Mouse (Mus musculus): Measurements from ENCODE around the gene Map4k2. TPM values are rescaled to one million over a fixed set of nuclear protein-coding genes. Genes with fewer than 3 reads are reported as not detected.

The Map4k2 gene
- total and polyA plus RNA-seq, 3 experiments: 8.0 to 22.3 TPM; not detected in 1

- Histone ChIP-seq H3K27me3 (ENCODE audit: control insufficient read depth in 1 of 2, insufficient read depth in 2 of 2, low read length in 2 of 2) (no peaks in the 10 kb centered on the region), H3K4me1 (ENCODE audit: control insufficient read depth in 1 of 2, insufficient read depth in 2 of 2, low read length in 2 of 2) (peaks cover 0 to 22% of the 10 kb centered on the region in 2 experiments; a peak in 3 of 4 replicates), H3K9ac (ENCODE audit: control insufficient read depth, low read depth, low read length, poor library complexity, severe bottlenecking) (peak overlapping the region; percentile 75), H3K9me3 (replicated peaks; ENCODE audit: insufficient read depth, low read length) (no peaks in the 10 kb centered on the region), H3K4me3 (ENCODE audit: control insufficient read depth in 1 of 2, insufficient read depth in 1 of 2, low read depth in 2 of 2, low read length in 2 of 2) (peak overlapping the region; percentile 56 to 82), H3K36me3 (ENCODE audit: control insufficient read depth in 1 of 2, insufficient read depth in 2 of 2, low read length in 2 of 2) (peaks cover 0 to 4% of the 10 kb centered on the region in 2 experiments; a peak in 2 of 4 replicates), H3K27ac (ENCODE audit: control insufficient read depth, low read depth, low read length) (peak overlapping the region; percentile 57), H3K79me2 (ENCODE audit: control insufficient read depth, insufficient read depth, low read length, poor library complexity) (peaks cover 2% of the 10 kb centered on the region; the same call in 1 of the 2 replicates)
- peak; percentile 87 for DNase-seq (ENCODE audit: low read depth, low spot score)
- TF ChIP-seq SMC3 (IDR thresholded peaks at IDR 0.05; ENCODE audit: low read depth, low read length) (0 out of 2 replicates have a peak, but pooled peaks have one; percentile 19), MAZ (IDR thresholded peaks at IDR 0.05; ENCODE audit: low read depth, low read length) (peak; percentile 77; the same call in 1 of the 2 replicates), KAT2A (conservative IDR thresholded peaks at IDR 0.05; ENCODE audit: low read depth, low read length) (no peak), CTCF (IDR thresholded peaks at IDR 0.05 in 2 of 3, conservative IDR thresholded peaks at IDR 0.05 in 1 of 3; ENCODE audit: control insufficient read depth in 1 of 3, insufficient read depth in 1 of 3, low read depth in 2 of 3, low read length in 3 of 3, poor library complexity in 1 of 3, severe bottlenecking in 1 of 3) (peak; percentile 68 to 89 (median 70)), MXI1 (IDR thresholded peaks at IDR 0.05; ENCODE audit: low read depth, low read length) (peak; percentile 10; the same call in 1 of the 2 replicates), POLR2A (IDR thresholded peaks at IDR 0.05; ENCODE audit: control insufficient read depth in 1 of 2, insufficient read depth in 1 of 2, low read depth in 1 of 2, low read length in 2 of 2, poor library complexity in 1 of 2) (peak in 1 of 2 experiments; percentile 54; a peak in 1 of 4 replicates), SIN3A (IDR thresholded peaks at IDR 0.05; ENCODE audit: low read length) (no peak; the same call in none of the 2 replicates), POLR2AphosphoS5 (IDR thresholded peaks at IDR 0.05; ENCODE audit: borderline replicate concordance, low read depth, low read length) (no peak), UBTF (IDR thresholded peaks at IDR 0.05; ENCODE audit: borderline replicate concordance, insufficient read depth, low read depth, low read length) (no peak), ZMIZ1 (IDR thresholded peaks at IDR 0.05; ENCODE audit: low read depth, low read length) (no peak), RCOR1 (IDR thresholded peaks at IDR 0.05; ENCODE audit: low read depth, low read length) (no peak), MEF2A (IDR thresholded peaks at IDR 0.05; ENCODE audit: extremely low read depth, insufficient replicate concordance, low read depth, low read length, poor library complexity, severe bottlenecking) (0 out of 2 replicates have a peak, but pooled peaks have one; percentile 25), RAD21 (IDR thresholded peaks at IDR 0.05; ENCODE audit: low read depth, low read length) (peak; percentile 23), NELFE (IDR thresholded peaks at IDR 0.05; ENCODE audit: low read depth, low read length) (peak; percentile 30; the same call in 1 of the 2 replicates)
These were observed 60.3 kb downstream of the Map4k2 start for GRCm38 (mm10) chr19:6401131-6401815.

GRCm38 (mm10) chr19:6401951-6402350, 61.0 kb downstream of the Map4k2 start:
- H3K4me3 ChIP-seq (ENCODE audit: control insufficient read depth in 1 of 2, insufficient read depth in 1 of 2, low read depth in 2 of 2, low read length in 2 of 2): peak overlapping the region; percentile 56 to 82
- peaks cover 0 to 4% of the 10 kb centered on the region in 2 experiments; a peak in 2 of 4 replicates for H3K36me3 ChIP-seq (ENCODE audit: control insufficient read depth in 1 of 2, insufficient read depth in 2 of 2, low read length in 2 of 2)
- no peaks in the 10 kb centered on the region for H3K9me3 ChIP-seq (replicated peaks; ENCODE audit: insufficient read depth, low read length)
- H3K4me1 ChIP-seq (ENCODE audit: control insufficient read depth in 1 of 2, insufficient read depth in 2 of 2, low read length in 2 of 2): peaks cover 0 to 22% of the 10 kb centered on the region in 2 experiments; a peak in 3 of 4 replicates
- H3K79me2 ChIP-seq (ENCODE audit: control insufficient read depth, insufficient read depth, low read length, poor library complexity): peaks cover 2% of the 10 kb centered on the region; the same call in 1 of the 2 replicates
- no peak for DNase-seq (ENCODE audit: low read depth, low spot score)
- TF ChIP-seq GATA1 (IDR thresholded peaks at IDR 0.05; ENCODE audit: low read depth, low read length) (peak; percentile 75), MEF2A (IDR thresholded peaks at IDR 0.05; ENCODE audit: extremely low read depth, insufficient replicate concordance, low read depth, low read length, poor library complexity, severe bottlenecking) (no peak), MXI1 (IDR thresholded peaks at IDR 0.05; ENCODE audit: low read depth, low read length) (no peak), HCFC1 (IDR thresholded peaks at IDR 0.05; ENCODE audit: low read depth, low read length) (0 out of 2 replicates have a peak, but pooled peaks have one; percentile 26), ETS1 (IDR thresholded peaks at IDR 0.05; ENCODE audit: low read depth, low read length) (peak; percentile 85), SIN3A (IDR thresholded peaks at IDR 0.05; ENCODE audit: low read length) (no peak; the same call in 1 of the 2 replicates), EP300 (IDR thresholded peaks at IDR 0.05; ENCODE audit: low read depth in 1 of 2, low read length in 2 of 2) (peak; percentile 21 to 84; a peak in 2 of 4 replicates), TCF12 (IDR thresholded peaks at IDR 0.05; ENCODE audit: low read depth, low read length) (peak; percentile 79), ZKSCAN1 (IDR thresholded peaks at IDR 0.05; ENCODE audit: low read depth, low read length) (no peak), CHD2 (IDR thresholded peaks at IDR 0.05; ENCODE audit: low read length) (peak; percentile 51), TAL1 (IDR thresholded peaks at IDR 0.05; ENCODE audit: low read length) (peak; percentile 25; the same call in 1 of the 2 replicates), ELF1 (IDR thresholded peaks at IDR 0.05; ENCODE audit: low read depth, low read length) (peak; percentile 9; the same call in 1 of the 2 replicates)
- H3K27me3 ChIP-seq (ENCODE audit: control insufficient read depth in 1 of 2, insufficient read depth in 2 of 2, low read length in 2 of 2): no peaks in the 10 kb centered on the region
- peak overlapping the region; percentile 57 for H3K27ac ChIP-seq (ENCODE audit: control insufficient read depth, low read depth, low read length)
- peak overlapping the region; percentile 67 for H3K9ac ChIP-seq (ENCODE audit: control insufficient read depth, low read depth, low read length, poor library complexity, severe bottlenecking)
